ENCODE assay signal across 8 mouse cellular contexts in genomic region chrX:133689576-133690250, GRCm38 (mm10). TPM values are rescaled to one million over a fixed set of nuclear protein-coding genes. Genes with fewer than 3 reads are reported as not detected.
DNase-seq lines count a peak whose midpoint lies in the region; ATAC-seq lines count a peak whose summit lies in the region.

No protein-coding gene starts in this region.

- DNase-seq in adrenal gland, adult 18-20 months (ENCODE audit: low spot score in 2 of 2) = peak; percentile 9 to 21
- no peak for DNase-seq in adrenal gland, postnatal 25 days
- no peak for DNase-seq in urinary bladder, adult 2 months (ENCODE audit: low spot score)

- H3K36me3 ChIP-seq in megakaryocyte, embryonic 14.5 days (replicated peaks; ENCODE audit: low read length) = no peaks in the 10 kb centered on the region
- H3K36me3 ChIP-seq in heart, embryonic 16.5 days (ENCODE audit: control insufficient read depth, insufficient read depth) = no peaks in the 10 kb centered on the region
- no peaks in the 10 kb centered on the region for H3K36me3 ChIP-seq in liver, embryonic 12.5 days
- H3K36me3 ChIP-seq in stomach, embryonic 15.5 days = no peaks in the 10 kb centered on the region

- H3K9me3 ChIP-seq in megakaryocyte, embryonic 14.5 days = peaks cover 31% of the 10 kb centered on the region
- no peaks in the 10 kb centered on the region for H3K9me3 ChIP-seq in heart, embryonic 16.5 days (replicated peaks; ENCODE audit: control insufficient read depth, low read length)
- H3K9me3 ChIP-seq in liver, embryonic 12.5 days (replicated peaks) = no peaks in the 10 kb centered on the region; the same call in 1 of the 2 replicates
- H3K9me3 ChIP-seq in stomach, embryonic 15.5 days = no peaks in the 10 kb centered on the region

- no peak for ATAC-seq in megakaryocyte, adult 5-6 weeks (ENCODE audit: poor library complexity, severe bottlenecking)
- ATAC-seq in heart, embryonic 16.5 days (replicated peaks; ENCODE audit: extremely low read depth, insufficient read depth, low FRiP score) = no peak
- no peak for ATAC-seq in liver, embryonic 12.5 days
- no peak for ATAC-seq in stomach, embryonic 15.5 days (ENCODE audit: insufficient read depth, low FRiP score, low read depth)

- peaks cover 67% of the 10 kb centered on the region for H3K27me3 ChIP-seq in megakaryocyte, embryonic 14.5 days (replicated peaks)
- peaks cover 35% of the 10 kb centered on the region for H3K27me3 ChIP-seq in heart, embryonic 16.5 days (ENCODE audit: control insufficient read depth, insufficient read depth, low read length)
- H3K27me3 ChIP-seq in liver, embryonic 12.5 days (replicated peaks) = peaks cover 72% of the 10 kb centered on the region
- H3K27me3 ChIP-seq in stomach, embryonic 15.5 days (replicated peaks) = 0 out of 2 replicates have a peak, but pooled peaks cover 3% of the 10 kb centered on the region

- H3K4me3 ChIP-seq in megakaryocyte, embryonic 14.5 days (replicated peaks) = peak overlapping the region; percentile 64
- H3K4me3 ChIP-seq in heart, embryonic 16.5 days (ENCODE audit: low read length) = peak overlapping the region; percentile 59
- no peak overlapping the region for H3K4me3 ChIP-seq in liver, embryonic 12.5 days
- H3K4me3 ChIP-seq in stomach, embryonic 15.5 days (replicated peaks) = peak overlapping the region; percentile 52

- H3K27ac ChIP-seq in heart, embryonic 16.5 days (ENCODE audit: low read length) = no peak overlapping the region
- H3K27ac ChIP-seq in liver, embryonic 12.5 days = no peak overlapping the region
- no peak overlapping the region for H3K27ac ChIP-seq in stomach, embryonic 15.5 days

- peaks cover 23% of the 10 kb centered on the region for H3K4me1 ChIP-seq in megakaryocyte, embryonic 14.5 days
- H3K4me1 ChIP-seq in heart, embryonic 16.5 days (ENCODE audit: control insufficient read depth, insufficient read depth, low read length) = no peaks in the 10 kb centered on the region
- H3K4me1 ChIP-seq in liver, embryonic 12.5 days = no peaks in the 10 kb centered on the region
- 0 out of 2 replicates have a peak, but pooled peaks cover 3% of the 10 kb centered on the region for H3K4me1 ChIP-seq in stomach, embryonic 15.5 days

- no peak overlapping the region for H3K9ac ChIP-seq in heart, embryonic 16.5 days (ENCODE audit: low read length)
- H3K9ac ChIP-seq in liver, embryonic 12.5 days = no peak overlapping the region
- no peak overlapping the region for H3K9ac ChIP-seq in stomach, embryonic 15.5 days

- peak overlapping the region; percentile 89 for H3K4me2 ChIP-seq in heart, embryonic 16.5 days (ENCODE audit: low read depth, low read length)
- peak overlapping the region; percentile 35; the same call in 1 of the 2 replicates for H3K4me2 ChIP-seq in liver, embryonic 12.5 days
- H3K4me2 ChIP-seq in stomach, embryonic 15.5 days = peak overlapping the region; percentile 74

- 12% methylated on average over 35 of the region's 35 CpGs for WGBS in heart, embryonic 16.5 days
- 16% methylated on average over 35 of the region's 35 CpGs for WGBS in liver, embryonic 12.5 days (ENCODE audit: insufficient replicate concordance)
- 24% methylated on average over 35 of the region's 35 CpGs for WGBS in stomach, embryonic 15.5 days

RNA-seq across cellular contexts. Expression of gene Pcdh19, which starts 0.9 kb away (rescaled TPM):
- total RNA-seq in adrenal gland, adult 18-20 months (2021) = 10 to 100 TPM in 1 of 2 experiments, 1 to 10 TPM in 1; 9.1 to 10.1 TPM
- 4.2 and 6.2 TPM in 2 replicates for total RNA-seq in adrenal gland, postnatal 25 days (2021)
- polyA plus RNA-seq in megakaryocyte, embryonic 14.5 days (2012; ENCODE audit: insufficient read depth, low replicate concordance) = not detected in 2 replicates
- 0.02 TPM in 1 of 2 replicates, not detected in the other for total RNA-seq in megakaryocyte, adult 5-6 weeks (2015)
- 0.08 TPM in 1 of 2 replicates, not detected in the other for total RNA-seq in megakaryocyte, adult 5-6 weeks (2017)
- polyA plus RNA-seq in heart, embryonic 16.5 days (2015; fragmentation: Nextera tagmentation; extraction: Ambion mirVana) = 0.95 and 1.00 TPM in 2 replicates
- 0.14 and 0.21 TPM in 2 replicates for polyA plus RNA-seq in liver, embryonic 12.5 days (2016; fragmentation: Nextera tagmentation; extraction: Ambion mirVana)
- 3.4 and 3.7 TPM in 2 replicates for polyA plus RNA-seq in stomach, embryonic 15.5 days (2015; fragmentation: Nextera tagmentation; extraction: Ambion mirVana)
- polyA plus RNA-seq in urinary bladder, adult 2 months (2012; rRNA removed) = 1.4 and 1.9 TPM in 2 replicates

Comparison
In these comparisons a context has a peak if more than half of its experiments do, and no peak if none do; other contexts are left out.
1. DNase-seq: peak in adrenal gland, adult 18-20 months (2 of 2); none in adrenal gland, postnatal 25 days (single experiment) and urinary bladder, adult 2 months (single experiment).
2. H3K4me2 ChIP-seq: peak in every context shown above with its lines; median percentile 89 in heart, embryonic 16.5 days; 74 in stomach, embryonic 15.5 days; 35 in liver, embryonic 12.5 days.